Mouse (Mus musculus): ENCODE measurements around the gene Pold3. TPM values are rescaled to one million over a fixed set of nuclear protein-coding genes. Genes with fewer than 3 reads are reported as not detected.
"Not testable (repeated sequence)": the region's sequence is repeated elsewhere in the genome, so short reads cannot be mapped to it uniquely, and the experiment has no call there.

The Pold3 gene
- total RNA-seq, 2 experiments from 2014 or later, result 4.8 to 5.2 TPM

- no peak for DNase-seq (ENCODE audit: low spot score)
These were observed 7.5 kb downstream of the Pold3 start for GRCm38 (mm10) chr7:100113821-100114220.

GRCm38 (mm10) chr7:100111506-100111905 lies 9.9 kb downstream of the Pold3 start:
- no peak for DNase-seq (ENCODE audit: low spot score)

- DNase-seq (ENCODE audit: low spot score), result peak; percentile 58
These were observed 13.0 kb downstream of the Pold3 start for GRCm38 (mm10) chr7:100108341-100108740.

- DNase-seq (ENCODE audit: low spot score), result no peak
These were observed 16.7 kb downstream of the Pold3 start for GRCm38 (mm10) chr7:100104677-100105076.

- DNase-seq (ENCODE audit: low spot score), result no peak
These were observed 21.3 kb downstream of the Pold3 start for GRCm38 (mm10) chr7:100100031-100100595.

- DNase-seq (ENCODE audit: low spot score), result peak; percentile 57
These were observed 34.5 kb downstream of the Pold3 start for GRCm38 (mm10) chr7:100086891-100087290.

GRCm38 (mm10) chr7:100086159-100086755 lies 35.1 kb downstream of the Pold3 start:
- no peak for DNase-seq (ENCODE audit: low spot score)

- no peak for DNase-seq (ENCODE audit: low spot score)
These were observed 37.6 kb downstream of the Pold3 start for GRCm38 (mm10) chr7:100083812-100084211.

- DNase-seq (ENCODE audit: low spot score), result no peak
These were observed 38.5 kb downstream of the Pold3 start for GRCm38 (mm10) chr7:100082836-100083235.

GRCm38 (mm10) chr7:100080087-100080781 lies 41.1 kb downstream of the Pold3 start:
- no peak for DNase-seq (ENCODE audit: low spot score)

GRCm38 (mm10) chr7:100077071-100077470 lies 44.3 kb downstream of the Pold3 start:
- DNase-seq (ENCODE audit: low spot score), result no peak

- no peak for DNase-seq (ENCODE audit: low spot score)
These were observed 45.1 kb downstream of the Pold3 start for GRCm38 (mm10) chr7:100076296-100076695.

- peak; percentile 74 for DNase-seq (ENCODE audit: low spot score)
These were observed 47.4 kb downstream of the Pold3 start for GRCm38 (mm10) chr7:100073959-100074358.

GRCm38 (mm10) chr7:100052991-100053390 lies 68.4 kb downstream of the Pold3 start:
- DNase-seq (ENCODE audit: low spot score), result not testable (repeated sequence)

- DNase-seq (ENCODE audit: low spot score), result no peak
These were observed 69.5 kb downstream of the Pold3 start for GRCm38 (mm10) chr7:100051904-100052303.

GRCm38 (mm10) chr7:100046486-100046885 lies 74.9 kb downstream of the Pold3 start:
- no peak for DNase-seq (ENCODE audit: low spot score)

GRCm38 (mm10) chr7:100043605-100044031 lies 77.7 kb downstream of the Pold3 start:
- peak; percentile 52 for DNase-seq (ENCODE audit: low spot score)

- DNase-seq (ENCODE audit: low spot score), result no peak
These were observed 78.3 kb downstream of the Pold3 start for GRCm38 (mm10) chr7:100043096-100043495.

GRCm38 (mm10) chr7:100042120-100042519 lies 79.2 kb downstream of the Pold3 start:
- no peak for DNase-seq (ENCODE audit: low spot score)

- DNase-seq (ENCODE audit: low spot score), result no peak
These were observed 84.9 kb downstream of the Pold3 start for GRCm38 (mm10) chr7:100036495-100036894.

GRCm38 (mm10) chr7:100036050-100036449 lies 85.3 kb downstream of the Pold3 start:
- DNase-seq (ENCODE audit: low spot score), result no peak

GRCm38 (mm10) chr7:100034815-100035463 lies 86.4 kb downstream of the Pold3 start:
- peak; percentile 32 for DNase-seq (ENCODE audit: low spot score)

Data from gastrocnemius, adult 18-20 months (tissue).